Mouse (Mus musculus) spleen, adult 2 months (tissue): ENCODE data around the gene Dusp1.

Experiments
- CTCF ChIP-seq: fragments of 200-500 bp; IDR thresholded peaks from 2 replicates; pipeline ENCODE4 v1.5.1; 2011; ENCODE audit warnings: mild to moderate bottlenecking, inconsistent platforms; ENCODE audit not compliant: insufficient read depth, insufficient read length, insufficient replicate concordance; ENCODE audit errors: extremely low read depth
- POLR2A ChIP-seq: fragments of 200-500 bp; IDR thresholded peaks from 2 replicates; pipeline ENCODE4 v1.6.1; 2011; ENCODE audit warnings: low read depth, low read length, inconsistent platforms

DNA sequence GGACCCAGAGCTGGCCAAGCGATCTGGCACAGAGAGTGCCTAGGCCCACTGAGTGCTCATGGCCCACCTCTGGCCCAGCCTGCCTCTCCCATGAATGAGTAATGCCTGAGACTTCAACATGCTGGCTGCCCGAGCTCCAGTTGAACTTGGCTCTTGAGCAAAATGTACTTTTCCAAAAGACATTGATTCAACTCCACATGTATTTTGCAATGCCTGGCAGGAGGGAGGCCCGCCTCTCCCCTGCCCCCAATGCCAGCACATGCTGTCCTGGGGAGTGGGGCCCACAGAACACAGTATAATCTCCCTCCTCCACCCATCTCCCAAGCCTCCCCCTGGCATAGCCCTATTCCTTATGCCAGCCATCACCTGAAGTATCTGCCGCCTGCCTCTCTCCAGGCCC lies 30.6 kb upstream of the Dusp1 start:
- TF ChIP-seq CTCF, result no peak
- no peak for TF ChIP-seq POLR2A
